Mouse (Mus musculus): ENCODE measurements around the gene Il27ra.
"Not testable (repeated sequence)": the region's sequence is repeated elsewhere in the genome, so short reads cannot be mapped to it uniquely, and the experiment has no call there.

Gene Il27ra

DNA sequence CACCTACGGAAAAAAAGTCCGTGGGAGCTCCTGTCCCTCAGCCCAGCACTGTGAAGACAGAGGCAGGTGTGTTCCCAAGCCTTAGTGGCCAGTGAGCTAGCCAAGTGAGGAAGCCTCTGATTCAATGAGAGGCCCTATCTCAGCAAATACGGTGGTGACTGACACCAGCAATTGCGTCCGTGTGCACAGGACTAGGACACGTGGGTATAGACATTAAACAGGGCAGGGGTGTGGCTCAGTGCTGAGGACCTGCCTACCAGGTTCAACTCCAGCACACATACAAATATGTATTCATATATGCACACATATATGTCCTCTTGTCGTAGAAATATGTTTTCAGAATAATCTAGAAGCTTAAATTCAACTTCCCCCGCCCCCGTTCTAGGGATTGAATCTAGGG lies 22.7 kb downstream of the Il27ra start:
- in situ Hi-C loops (cut with MboI): no loop called here

DNA sequence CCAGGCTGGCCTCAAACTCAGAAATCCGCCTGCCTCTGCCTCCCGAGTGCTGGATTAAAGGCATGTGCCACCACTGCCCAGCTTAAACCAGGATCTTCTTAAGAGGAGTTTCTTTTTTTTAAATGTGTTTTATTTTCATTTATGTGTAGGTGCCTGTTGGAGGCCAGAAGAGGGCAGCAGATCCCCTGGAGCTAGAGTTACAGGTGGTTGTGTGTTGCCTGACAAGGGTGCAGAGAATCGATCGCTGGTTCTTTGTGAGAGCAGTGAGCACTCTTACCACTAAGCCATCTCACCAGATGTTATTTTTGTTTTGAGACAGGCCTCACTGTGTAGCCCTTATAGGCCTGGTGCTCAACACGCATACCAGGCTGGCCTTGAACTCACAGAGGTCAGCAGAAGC lies 26.6 kb downstream of the Il27ra start:
- in situ Hi-C loops (cut with MboI): no loop called here

DNA sequence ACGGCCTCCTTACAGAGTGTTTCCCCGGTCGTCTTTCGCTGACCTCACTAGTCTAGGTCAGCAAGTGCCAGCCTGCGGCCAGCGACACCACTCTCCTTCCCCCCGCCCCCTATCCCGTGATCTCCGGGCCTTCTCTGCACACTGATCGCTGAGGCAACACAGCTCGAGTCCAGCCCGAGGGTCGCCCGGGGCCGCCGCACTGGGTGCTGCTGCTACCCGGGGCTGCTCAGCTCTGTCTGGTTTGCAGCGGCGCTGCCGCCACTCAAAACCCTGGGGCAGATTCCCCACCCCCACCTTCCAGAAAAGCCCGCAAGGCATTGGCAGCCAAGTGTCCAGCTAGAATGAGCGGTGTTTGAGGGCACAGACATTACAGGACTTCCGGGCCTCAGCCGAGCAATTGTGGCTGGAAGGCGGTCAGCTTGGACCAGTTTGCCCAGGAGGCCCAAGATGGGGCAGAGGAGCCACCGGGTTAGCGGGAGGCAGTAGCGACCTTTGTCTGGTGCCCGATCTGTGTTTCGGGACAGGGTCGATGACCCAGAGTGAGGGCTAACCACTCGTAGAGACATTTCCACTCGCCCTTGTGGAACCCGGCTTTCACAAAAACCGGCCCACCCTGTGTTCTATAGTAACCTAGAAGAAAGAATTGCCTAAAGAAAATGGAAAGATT lies 29.8 kb downstream of the Il27ra start:
- in situ Hi-C loops (cut with MboI): no loop called here

DNA sequence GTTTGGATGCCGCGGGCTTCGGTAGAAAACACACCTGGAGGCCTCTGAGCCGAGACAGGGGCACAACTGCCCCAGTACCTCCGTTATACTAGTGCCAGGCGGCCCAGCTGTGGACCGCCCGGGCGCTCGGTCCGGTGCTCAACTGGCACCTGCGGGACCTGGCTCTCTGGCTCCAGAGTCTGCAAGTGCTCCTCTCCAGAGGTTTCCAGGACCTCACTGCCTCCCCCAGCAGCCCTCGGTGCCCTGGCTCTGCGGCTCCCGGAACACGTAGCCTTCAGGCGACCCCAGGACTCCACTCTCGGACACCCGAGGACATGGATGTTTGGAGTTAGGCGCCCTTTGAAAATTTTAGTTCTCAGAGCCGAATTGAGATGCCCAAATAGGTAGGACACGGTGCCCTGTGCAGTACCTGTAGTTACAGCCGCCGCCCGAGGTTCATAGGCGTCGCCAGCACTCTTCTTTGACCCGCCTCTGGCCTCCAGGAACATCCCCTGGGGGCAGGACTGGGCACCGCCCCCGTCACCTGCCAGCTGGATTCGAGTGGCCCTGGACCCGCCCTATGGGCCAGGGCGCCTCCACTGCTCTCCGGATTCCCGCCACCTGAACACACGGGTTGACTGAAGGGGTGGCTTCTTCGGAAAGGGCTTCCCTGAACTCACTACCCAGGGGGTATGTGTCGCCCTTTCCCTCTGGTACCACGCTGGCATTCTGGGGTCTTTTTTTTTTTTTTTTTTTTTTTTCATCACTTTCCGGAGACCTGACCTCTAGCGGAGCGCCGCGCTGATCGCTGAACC lies 30.5 kb downstream of the Il27ra start, which contains the start of gene 2210011C24Rik:
2210011C24Rik (minus strand) TSS at position 467 of the 794 bp plus-strand sequence.
- in situ Hi-C loops (cut with MboI): no loop called here

DNA sequence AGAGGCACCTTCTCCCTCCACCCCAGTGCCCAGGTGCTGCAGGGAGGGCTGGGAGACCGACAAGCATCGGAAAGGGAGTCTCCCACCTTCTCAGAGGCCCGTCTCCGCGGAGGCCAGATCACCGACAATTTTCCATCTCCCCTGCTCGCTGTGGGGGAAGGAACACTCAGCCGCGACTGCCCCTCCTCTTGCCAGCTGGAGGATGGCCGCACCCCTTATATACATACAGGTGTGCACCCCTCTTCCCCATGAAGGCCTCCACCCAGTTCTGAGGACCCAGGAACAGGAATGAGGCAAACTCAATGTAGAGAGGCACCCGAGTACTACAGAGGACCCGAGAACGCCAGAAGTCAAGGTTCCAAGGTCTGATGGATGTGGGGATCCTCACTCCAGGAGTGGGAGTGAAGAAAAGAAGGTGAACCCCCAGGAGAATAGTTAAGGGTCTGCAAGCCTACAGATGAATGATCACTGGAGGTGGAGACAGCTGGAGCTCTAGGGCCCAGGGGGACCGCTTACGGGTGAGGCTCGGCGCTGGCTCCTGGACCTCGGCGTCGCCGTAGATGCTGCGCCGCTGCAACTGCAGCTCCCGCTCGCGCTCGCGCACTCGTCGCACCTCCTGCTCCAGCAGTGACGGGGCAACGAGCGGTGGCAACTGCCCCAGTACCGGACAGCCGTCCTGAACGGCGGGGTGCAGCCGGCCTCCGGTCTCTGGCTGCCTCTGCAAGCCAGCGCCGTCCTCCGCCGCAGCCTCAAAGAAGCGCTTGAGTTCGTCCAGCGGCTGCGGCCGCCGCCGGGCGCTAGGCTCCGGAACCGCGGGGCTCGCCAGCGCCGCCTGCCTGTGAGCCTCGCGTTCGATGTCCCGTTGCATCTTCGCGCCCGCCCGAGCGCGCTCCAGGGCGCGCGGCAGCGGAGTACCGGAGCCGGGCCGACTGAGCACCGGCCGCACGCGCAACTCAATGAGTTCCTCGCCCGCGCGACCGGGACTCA lies 31.5 kb downstream of the Il27ra start:
- in situ Hi-C loops (cut with MboI): no loop called here

DNA sequence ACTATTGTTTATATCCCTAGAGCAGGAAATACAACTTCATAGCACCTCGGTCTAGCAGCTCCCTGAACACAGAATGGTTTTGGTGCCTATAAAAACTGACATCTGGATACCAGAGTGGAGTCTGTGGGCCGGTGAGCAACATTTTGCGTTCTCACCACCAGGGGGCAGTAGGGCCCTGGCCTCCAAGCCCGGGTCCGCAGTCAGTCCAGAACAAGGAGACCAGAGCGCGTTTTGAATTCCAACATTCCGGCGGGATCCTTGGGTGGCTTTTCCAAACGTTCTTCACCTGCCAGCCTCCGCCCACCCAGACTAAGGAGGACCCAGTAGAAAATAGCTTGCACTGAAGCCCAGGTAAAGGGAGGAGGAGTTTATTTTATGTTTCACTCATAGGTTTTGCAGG lies 32.5 kb downstream of the Il27ra start:
- in situ Hi-C loops (cut with MboI): no loop called here

DNA sequence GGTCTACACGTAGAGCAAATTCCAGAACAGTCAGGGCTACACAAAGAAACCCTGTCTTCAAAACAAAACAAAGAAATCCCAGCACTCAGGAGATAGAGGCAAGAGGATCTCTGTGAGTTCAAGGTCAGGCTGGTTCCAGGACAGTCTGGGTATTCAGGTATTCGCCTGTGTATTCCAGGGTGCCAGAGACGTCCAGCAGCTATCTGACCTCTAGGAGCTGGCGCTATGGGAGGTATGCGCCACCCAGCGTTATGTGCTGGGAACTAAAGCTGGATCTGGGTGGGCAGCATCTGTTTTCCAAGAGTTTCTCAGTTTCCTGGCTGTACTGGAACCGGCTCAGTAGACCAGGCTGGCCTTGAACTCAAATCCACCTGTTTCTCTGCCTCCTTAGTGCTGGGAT lies 34.0 kb downstream of the Il27ra start:
- in situ Hi-C loops (cut with MboI): no loop called here

DNA sequence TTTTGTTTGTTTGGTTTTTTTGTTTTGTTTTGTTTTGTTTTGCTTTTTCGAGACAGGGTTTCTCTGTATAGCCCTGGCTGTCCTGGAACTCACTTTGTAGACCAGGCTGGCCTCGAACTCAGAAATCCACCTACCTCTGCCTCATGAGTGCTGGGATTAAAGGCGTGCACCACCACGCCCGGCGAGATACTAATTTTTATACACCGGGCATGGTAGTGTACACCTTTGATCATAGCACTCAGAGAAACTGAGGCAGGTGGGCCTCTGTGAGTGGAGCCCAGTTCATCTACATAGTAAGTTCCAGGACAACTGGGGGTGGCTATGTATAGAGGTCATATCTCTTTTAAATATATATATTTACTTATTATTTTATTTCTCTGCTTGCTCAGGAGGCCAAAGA lies 36.9 kb downstream of the Il27ra start:
- in situ Hi-C loops (cut with MboI): not testable (repeated sequence)

DNA sequence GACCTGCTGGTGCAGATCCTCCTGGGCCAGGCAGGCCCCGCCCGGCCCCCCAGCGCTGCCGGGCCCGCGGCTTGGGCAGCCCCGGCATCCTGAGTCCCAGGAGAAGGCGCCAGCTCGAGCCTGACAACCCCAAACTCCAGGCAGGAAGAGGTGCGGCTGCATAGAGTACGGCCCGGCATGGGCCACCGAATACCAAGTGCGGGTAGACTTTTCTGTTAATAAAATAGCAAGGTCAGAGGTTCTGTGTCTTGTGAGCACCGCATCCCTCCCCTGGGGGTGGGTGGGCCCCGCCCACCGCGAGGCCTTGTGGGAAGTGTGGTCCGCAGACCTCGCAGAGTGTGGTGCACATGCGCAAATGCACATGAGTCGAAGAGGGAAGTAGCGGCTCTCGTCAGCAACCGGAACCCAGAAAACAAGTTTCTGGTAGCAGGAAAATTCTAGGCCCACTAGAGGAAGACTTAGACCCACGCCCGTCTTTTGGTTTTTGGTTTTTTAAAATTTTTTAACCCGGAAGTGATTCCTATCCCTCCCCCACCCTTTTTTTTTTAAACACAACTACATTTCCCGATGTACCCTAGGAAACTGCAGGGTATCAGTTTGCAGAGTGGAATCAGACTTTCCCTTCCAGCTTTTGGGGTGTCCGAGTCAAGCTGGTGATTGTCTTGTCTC lies 37.7 kb downstream of the Il27ra start:
- in situ Hi-C loops (cut with MboI): no loop called here

DNA sequence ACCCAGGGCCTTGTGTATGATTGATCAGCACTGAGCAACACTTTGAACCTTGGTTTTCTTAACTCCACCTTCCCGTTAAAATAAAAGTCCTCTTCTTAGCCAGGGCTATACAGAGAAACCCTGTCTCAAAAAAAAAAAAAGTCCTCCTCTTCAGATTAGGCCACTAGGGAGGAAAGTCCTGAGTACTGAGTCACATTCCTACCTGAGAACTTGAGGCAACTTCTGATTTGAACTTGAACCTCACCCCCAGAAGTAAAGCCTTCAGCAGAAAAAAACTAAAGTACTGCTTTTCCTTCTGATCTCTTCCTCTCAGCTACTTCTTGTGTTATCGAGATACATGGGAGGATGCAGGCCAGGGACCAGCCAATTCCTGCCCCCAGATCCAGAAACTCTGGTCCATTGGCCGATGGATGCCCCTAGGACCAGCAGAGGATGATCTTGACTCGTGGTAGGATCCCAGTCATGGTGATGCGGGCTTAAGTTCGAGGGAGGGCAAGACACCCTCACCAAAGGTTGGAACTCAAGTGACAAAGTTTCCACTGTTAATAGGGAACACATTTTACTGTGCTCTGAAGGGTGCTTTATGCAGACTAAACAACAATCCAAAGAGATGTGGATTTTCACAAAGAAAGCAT lies 38.7 kb downstream of the Il27ra start:
- in situ Hi-C loops (cut with MboI): no loop called here

DNA sequence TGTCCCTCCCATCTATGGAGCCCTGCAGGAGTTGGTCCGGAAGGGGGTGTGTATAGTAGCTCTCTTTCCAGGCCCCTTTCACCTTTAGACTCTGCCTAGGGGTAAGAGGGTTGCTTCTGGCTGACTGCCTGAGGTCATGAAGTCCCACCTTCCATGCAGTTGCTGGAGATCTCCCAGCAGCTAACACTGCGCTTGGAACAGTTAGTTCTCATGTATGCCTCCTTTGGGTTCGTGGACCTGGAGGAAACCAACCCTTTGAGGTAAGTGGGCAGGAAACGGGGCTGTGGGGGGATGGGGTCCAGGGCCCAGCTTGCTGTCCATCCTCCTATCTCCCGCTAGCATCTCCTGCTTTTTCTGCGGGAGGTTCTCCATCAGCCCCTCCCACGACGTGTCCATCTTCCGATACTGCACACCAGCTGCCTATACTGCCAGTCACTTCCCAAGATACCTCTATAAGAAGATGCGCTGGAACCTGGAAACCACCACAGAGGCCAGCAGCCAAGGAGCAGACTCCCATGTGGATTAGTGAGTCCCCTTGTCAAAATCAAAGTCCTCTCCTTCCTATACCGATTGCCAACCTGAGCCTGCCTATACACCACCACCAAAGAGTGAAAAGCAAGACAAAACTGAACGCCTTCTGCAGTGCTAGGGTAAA lies 39.3 kb downstream of the Il27ra start:
- in situ Hi-C loops (cut with MboI): no loop called here

DNA sequence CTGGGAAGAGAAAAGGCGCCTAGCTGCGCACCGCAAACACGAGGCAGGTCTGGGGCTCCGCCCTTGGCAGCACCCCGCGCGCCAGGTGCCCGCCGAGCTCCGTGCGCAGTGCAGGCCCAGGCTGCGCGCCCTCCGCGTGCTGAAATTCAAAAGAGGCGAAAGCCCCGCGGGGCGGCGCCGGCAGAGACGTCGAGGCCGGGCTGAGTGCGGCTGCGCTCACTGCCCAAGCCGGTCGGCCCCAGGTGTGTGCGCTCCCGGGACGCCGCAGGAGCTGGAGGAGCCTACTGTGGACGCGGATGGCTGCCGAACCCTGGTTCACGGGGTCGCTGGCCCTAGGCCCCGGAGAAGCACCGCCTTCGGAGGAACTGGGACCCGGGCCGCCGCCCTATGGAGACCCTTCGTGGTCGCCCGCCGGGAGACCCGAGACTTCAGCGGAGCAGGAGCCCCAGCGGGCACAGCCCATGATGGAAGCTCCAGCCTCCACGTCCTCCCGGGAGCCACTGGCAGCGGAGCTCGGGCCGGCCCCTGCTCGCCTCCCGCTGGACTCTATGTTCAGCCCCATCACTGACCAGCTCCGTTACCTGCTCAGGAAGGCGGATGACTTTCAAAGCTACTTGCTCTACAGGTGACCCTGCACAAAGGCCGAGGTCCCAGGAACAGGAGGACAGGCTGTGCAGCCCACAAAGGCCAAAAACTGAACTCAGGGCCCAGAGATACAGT lies 40.9 kb downstream of the Il27ra start, which contains the start of gene 1700067K01Rik:
1700067K01Rik (plus strand) TSS at position 222 of the 720 bp plus-strand sequence.
- in situ Hi-C loops (cut with MboI): no loop called here

DNA sequence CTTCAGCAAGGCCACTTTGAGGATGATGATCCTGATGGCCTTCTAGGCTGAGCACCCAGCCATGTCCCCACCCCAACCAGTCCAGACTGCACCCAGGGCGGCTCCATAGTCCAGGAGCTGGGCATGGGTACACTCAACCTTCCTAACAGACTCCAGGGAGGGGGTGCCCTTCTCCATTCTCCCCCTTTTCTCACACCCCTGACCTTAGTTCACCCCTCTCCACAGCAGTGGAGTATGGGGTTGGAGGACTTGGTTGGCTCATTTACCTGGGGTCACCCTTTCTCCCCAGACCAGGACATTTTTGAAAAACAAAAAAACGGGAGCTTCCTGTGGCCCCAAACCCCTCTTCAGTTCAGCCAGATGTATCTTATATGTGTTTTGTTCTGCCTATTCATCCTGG lies 42.6 kb downstream of the Il27ra start:
- in situ Hi-C loops (cut with MboI): no loop called here

DNA sequence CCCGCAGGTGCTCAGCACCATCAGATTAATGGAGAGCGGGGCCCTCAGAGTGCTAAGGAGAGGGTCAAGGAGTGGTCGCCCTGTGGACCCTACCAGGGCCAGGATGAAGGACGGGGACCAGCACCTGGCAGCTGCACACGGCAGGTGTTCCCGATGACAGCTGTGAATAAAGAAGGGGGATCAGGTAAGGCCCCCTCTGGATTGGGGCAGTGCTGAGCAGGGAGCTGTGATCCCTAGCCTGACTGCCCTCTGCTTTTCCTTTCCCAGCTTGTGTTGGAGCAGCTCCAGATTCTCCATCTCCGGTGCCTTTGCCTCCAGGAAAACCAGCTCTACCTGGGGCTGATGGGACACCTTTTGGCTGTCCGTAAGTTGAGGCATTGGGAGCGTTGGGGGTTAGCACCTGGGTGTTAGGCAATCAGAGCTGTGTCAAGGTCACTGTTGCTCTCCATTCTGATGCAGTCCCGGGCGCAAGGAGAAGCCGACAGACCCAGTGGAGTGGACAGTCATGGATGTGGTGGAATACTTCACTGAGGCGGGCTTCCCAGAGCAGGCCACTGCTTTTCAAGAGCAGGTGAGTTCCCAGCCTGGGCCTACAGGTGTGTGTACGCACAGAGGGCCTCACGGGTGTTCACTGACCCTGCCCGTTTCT lies 43.2 kb downstream of the Il27ra start:
- in situ Hi-C loops (cut with MboI): no loop called here

DNA sequence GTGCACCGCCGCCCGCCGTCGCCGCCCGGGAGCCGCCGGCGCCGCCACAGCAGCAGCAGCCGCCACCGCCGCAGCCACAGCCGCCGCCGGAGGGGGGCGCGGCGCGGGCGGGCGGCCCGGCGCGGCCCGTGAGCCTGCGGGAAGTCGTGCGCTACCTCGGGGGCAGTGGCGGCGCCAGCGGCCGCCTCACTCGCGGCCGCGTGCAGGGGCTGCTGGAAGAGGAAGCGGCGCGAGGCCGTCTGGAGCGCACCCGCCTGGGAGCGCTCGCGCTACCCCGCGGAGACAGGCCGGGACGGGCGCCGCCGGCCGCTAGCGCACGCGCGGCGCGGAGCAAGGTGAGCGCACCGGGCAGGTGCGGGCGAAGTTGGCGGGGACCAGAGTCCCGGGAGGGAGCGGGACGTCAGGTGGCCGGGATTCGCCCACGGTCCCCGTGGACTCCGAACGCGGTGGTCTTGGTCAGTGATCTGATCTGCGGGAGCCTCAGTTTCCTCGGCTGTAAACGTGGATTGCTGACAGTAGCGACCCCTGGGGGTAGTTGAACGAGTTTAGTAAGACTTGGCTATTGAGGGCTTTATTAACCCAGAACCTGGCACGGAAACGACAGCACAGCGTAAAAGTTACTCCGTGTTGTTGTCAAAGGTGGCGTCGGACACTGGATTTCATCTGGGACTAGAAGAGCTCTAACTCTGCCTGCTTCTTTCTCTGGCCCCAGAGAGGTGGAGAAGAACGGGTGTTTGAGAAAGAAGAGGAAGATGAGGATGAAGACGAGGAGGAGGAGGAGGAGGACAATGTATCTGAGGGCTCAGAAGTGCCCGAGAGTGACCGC lies 43.9 kb downstream of the Il27ra start:
- in situ Hi-C loops (cut with MboI): no loop called here

DNA sequence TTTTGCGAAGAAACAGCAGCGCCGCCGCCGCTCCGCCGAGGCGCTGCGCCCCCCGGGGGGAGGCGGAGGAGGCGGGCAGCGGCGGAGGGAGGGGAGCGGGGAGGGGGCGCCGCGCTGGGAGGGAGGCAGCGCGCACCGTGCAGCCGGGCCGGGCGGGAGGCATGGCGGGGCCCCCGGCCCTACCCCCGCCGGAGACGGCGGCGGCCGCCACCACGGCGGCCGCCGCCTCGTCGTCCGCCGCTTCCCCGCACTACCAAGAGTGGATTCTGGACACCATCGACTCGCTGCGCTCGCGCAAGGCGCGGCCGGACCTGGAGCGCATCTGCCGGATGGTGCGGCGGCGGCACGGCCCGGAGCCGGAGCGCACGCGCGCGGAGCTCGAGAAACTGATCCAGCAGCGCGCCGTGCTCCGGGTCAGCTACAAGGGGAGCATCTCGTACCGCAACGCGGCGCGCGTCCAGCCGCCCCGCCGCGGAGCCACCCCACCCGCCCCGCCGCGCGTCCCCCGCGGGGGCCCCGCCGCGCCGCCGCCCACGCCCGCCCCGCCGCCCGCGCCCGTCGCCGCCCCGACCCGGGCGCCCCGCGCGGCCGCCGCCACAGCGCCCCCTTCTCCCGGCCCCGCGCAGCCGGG lies 44.8 kb downstream of the Il27ra start, which contains the start of gene Samd1:
Samd1 (plus strand) TSS at position 162 of the 631 bp plus-strand sequence.
- in situ Hi-C loops (cut with MboI): no loop called here

DNA sequence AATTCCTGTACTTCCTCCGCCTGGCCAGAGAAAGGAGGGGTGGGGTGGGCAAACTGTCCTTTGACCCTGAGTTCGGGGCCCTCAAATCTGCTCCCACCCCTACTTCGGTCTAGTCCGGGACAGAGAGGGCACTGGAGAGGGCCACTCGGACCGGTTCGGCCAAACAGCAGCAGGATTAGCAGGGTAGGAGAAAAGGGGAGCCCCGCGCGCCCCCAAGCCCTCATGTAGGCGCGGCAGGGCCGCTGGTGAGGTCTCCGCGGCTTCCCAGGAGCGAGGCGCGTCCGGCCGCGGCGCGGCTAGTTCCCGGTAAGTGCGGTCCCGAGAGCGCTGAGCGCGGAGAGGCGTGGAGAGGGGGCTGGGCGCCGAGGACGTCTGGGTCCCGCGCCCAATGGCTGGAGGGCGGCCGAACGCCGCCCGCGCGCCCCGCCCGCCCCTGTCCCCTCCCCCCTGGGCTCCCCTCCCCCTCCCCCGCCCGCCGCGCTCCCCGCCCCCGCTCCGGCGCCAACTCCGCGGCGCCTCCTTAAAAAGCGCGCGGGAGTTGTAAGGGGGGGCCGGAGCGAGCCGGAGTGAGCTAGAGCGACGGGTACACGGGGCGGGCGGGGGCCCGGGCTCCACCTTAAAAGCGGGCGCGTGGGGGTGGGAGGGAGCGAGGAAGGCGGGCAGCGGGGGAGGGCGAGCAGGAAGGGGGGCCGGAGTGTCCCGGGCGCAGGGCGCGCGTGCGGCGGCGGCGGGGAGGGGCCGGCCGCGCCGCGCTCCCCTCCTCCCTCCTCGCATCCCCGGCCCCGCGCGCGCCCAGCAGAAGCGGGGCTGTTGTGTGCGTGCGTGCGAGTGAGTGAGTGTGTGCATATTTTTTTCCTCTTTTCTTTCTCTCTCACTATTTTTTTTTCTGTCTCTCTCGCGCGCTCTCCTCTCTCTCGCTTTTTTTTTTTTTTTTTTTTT lies 45.6 kb downstream of the Il27ra start:
- in situ Hi-C loops (cut with MboI): no loop called here

Data from mature B cell (primary cell).